Mouse (Mus musculus) c-Kit-positive CD71-positive TER-119-negative erythroid progenitor cells, embryonic 14.5 days (primary cell): ENCODE data around the gene Mafb.

Source experiments
- DNase-seq: peaks from one replicate; pipeline ENCODE4 v3.0.0-alpha.2; 2013; ENCODE audit warnings: low read depth

The Mafb gene

DNA sequence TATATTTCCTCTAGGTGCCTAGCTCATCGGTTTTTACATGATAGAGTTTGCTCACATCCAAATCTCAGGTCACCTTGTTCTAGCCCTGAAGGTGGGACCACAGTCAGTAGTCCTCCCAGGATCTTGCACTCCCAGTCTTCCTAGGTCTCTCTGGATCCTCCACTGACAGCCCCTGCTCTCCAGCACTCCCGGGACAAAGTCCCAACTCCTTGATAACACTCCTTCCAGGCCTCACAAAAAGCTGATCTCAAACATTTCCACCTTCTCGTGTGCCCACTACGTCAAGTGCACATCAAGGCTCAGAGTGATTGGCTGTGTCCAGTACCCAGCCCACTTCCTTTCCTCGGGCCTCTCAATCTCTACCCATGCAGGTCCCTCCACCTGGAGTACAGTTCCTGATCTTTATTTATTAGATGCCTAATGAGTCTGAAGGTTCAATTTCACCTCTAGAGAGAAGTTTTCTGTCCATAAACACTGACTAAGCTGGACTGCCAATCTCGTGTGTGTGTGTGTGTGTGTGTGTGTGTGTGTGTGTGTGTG is 41.7 kb downstream of the Mafb start:
- no peak for DNase-seq

DNA sequence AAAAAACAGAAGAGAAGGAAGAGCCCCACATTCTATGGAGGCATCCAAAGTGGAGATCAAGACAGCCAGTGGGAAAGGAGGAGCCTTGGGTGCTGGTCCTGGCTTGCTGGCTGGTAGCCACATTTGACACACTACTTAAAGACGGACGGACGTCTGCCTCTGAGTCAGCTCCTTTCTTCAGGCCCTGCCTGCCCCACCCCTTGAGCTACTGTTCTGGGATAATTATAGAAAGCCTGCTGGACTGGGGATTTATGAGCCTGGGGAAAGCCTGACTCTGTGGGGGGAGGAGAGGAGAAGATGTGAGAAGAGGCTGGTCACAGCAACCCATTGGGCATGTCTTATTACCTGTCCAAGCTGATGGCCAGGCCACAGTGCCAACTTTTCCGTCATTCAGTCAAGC is 45.0 kb downstream of the Mafb start:
- DNase-seq: no peak

DNA sequence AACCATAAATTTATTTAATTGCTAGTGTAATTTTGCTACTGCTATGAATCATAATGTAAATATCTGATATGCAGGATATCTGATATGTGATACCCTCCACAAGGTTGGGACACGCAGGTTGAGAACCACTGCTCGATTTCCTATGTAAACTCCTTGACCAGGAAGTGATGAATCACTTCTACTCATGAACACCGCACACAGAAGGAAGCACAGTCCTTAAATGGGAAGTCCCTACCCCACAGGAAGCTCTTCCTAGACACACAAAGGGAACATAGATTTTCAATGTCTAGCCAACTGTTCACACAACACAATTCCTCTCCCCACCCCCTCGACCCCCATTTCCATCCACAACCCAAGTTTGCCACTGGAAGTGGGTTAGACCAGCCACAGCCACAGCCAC is 48.6 kb downstream of the Mafb start:
- no peak for DNase-seq
